Mouse (Mus musculus) liver, embryonic 13.5 days (tissue): ENCODE measurements around the gene Gbx2. TPM values are rescaled to one million over a fixed set of nuclear protein-coding genes. Genes with fewer than 3 reads are reported as not detected.

ENCODE experiments used
- ATAC-seq: fragments of 200-750 bp; cut with Nextera tagmentation; 2 replicates; pipeline ENCODE4 v1.8.0; 2017; ENCODE audit warnings: low read depth, mild to moderate bottlenecking, moderate number of reproducible peaks, moderate library complexity
- DNase-seq: peaks from one replicate; pipeline ENCODE4 v3.0.0; 2022
- H3K27ac ChIP-seq: fragments of 300-500 bp; sonication (generic); 2 replicates; pipeline ENCODE4 v1.5.1; 2015; ENCODE audit warnings: moderate library complexity, mild to moderate bottlenecking, inconsistent platforms
- H3K27me3 ChIP-seq: fragments of 300-500 bp; sonication (generic); 2 replicates; pipeline ENCODE4 v1.6.1; 2015; ENCODE audit warnings: mild to moderate bottlenecking, inconsistent platforms
- H3K36me3 ChIP-seq: fragments of 300-500 bp; sonication (generic); 2 replicates; pipeline ENCODE4 v1.6.1; 2015; ENCODE audit warnings: mild to moderate bottlenecking, inconsistent platforms
- H3K4me1 ChIP-seq: fragments of 300-500 bp; sonication (generic); replicated peaks from 2 replicates; pipeline ENCODE4 v1.6.1; 2015; ENCODE audit warnings: inconsistent platforms
- H3K4me2 ChIP-seq: fragments of 300-500 bp; sonication (generic); 2 replicates; pipeline ENCODE4 v1.6.1; 2015; ENCODE audit warnings: inconsistent platforms, mild to moderate bottlenecking, moderate library complexity
- H3K4me3 ChIP-seq: fragments of 300-500 bp; sonication (generic); replicated peaks from 2 replicates; pipeline ENCODE4 v1.5.1; 2015; ENCODE audit warnings: mild to moderate bottlenecking, inconsistent platforms
- H3K9ac ChIP-seq: fragments of 300-500 bp; sonication (generic); 2 replicates; pipeline ENCODE4 v1.6.1; 2015; ENCODE audit warnings: mild to moderate bottlenecking, inconsistent platforms
- H3K9me3 ChIP-seq: fragments of 300-500 bp; sonication (generic); replicated peaks from 2 replicates; pipeline ENCODE4 v1.6.1; 2016; ENCODE audit warnings: inconsistent platforms
- WGBS: fragments of 180-500 bp; shearing (Covaris S2); methylation state at CpG from one replicate; pipeline ENCODE4 v1.1.7; 2015; ENCODE audit not compliant: insufficient replicate concordance; 5-methylcytosine and 5-hydroxymethylcytosine counted together
- polyA plus RNA-seq: library from polyadenylated mRNA; unstranded; fragments of >200 nt; fragmentation: Nextera tagmentation; extraction: Ambion mirVana; gene quantifications from 2 replicates; pipeline ENCODE4 v1.2.1, GENCODE M21; 2015

The Gbx2 gene
- polyA plus RNA-seq, 1 experiment from 2014 or later: 1.1 TPM

- Histone ChIP-seq H3K9ac (no peak overlapping the region), H3K4me2 (no peak overlapping the region), H3K36me3 (no peaks in the 10 kb centered on the region), H3K27me3 (peaks cover 17% of the 10 kb centered on the region), H3K4me1 (no peaks in the 10 kb centered on the region), H3K4me3 (no peak overlapping the region), H3K27ac (no peak overlapping the region), H3K9me3 (no peaks in the 10 kb centered on the region)
- 31% methylated on average over 13 of the region's 13 CpGs for WGBS
- DNase-seq (no peak), ATAC-seq (no peak)
Observed at GRCm38 (mm10) chr1:89962092-89962491, 31.1 kb upstream of the Gbx2 start.

- H3K9ac ChIP-seq: no peak overlapping the region
- WGBS: 69% methylated on average over 4 of the region's 4 CpGs
- no peaks in the 10 kb centered on the region for H3K9me3 ChIP-seq
- no peak overlapping the region for H3K4me2 ChIP-seq
- no peaks in the 10 kb centered on the region for H3K4me1 ChIP-seq
- H3K27me3 ChIP-seq: peaks cover 15% of the 10 kb centered on the region; the same call in 1 of the 2 replicates
- no peak for ATAC-seq
- DNase-seq: no peak
- no peak overlapping the region for H3K27ac ChIP-seq
- no peaks in the 10 kb centered on the region for H3K36me3 ChIP-seq
- no peak overlapping the region for H3K4me3 ChIP-seq
Observed at GRCm38 (mm10) chr1:89959393-89959792, 28.4 kb upstream of the Gbx2 start.

- H3K36me3 ChIP-seq: no peaks in the 10 kb centered on the region
- no peak overlapping the region for H3K9ac ChIP-seq
- H3K9me3 ChIP-seq: no peaks in the 10 kb centered on the region
- ATAC-seq (no peak), DNase-seq (peak; percentile 25)
- H3K4me1 ChIP-seq: peaks cover 8% of the 10 kb centered on the region
- no peak overlapping the region for H3K27ac ChIP-seq
- H3K4me3 ChIP-seq: no peak overlapping the region
- no peak overlapping the region for H3K4me2 ChIP-seq
- 3% methylated on average over 16 of the region's 16 CpGs for WGBS
- peaks cover 82% of the 10 kb centered on the region for H3K27me3 ChIP-seq
Observed at GRCm38 (mm10) chr1:89943202-89943601, 12.2 kb upstream of the Gbx2 start.

- Histone ChIP-seq H3K4me3 (0 out of 2 replicates have a peak overlapping the region, but pooled peaks have one; percentile 24), H3K9me3 (no peaks in the 10 kb centered on the region), H3K9ac (no peak overlapping the region), H3K27me3 (peaks cover 85% of the 10 kb centered on the region), H3K36me3 (no peaks in the 10 kb centered on the region), H3K4me1 (peaks cover 8% of the 10 kb centered on the region), H3K27ac (no peak overlapping the region), H3K4me2 (0 out of 2 replicates have a peak overlapping the region, but pooled peaks have one; percentile 41)
- 7% methylated on average over 15 of the region's 15 CpGs for WGBS
- ATAC-seq: no peak
- no peak for DNase-seq
Observed at GRCm38 (mm10) chr1:89942395-89942976, 11.5 kb upstream of the Gbx2 start.

- DNase-seq (no peak), ATAC-seq (no peak)
- H3K4me1 ChIP-seq: peaks cover 8% of the 10 kb centered on the region
- no peaks in the 10 kb centered on the region for H3K36me3 ChIP-seq
- H3K4me3 ChIP-seq: peak overlapping the region; percentile 24
- H3K9me3 ChIP-seq: no peaks in the 10 kb centered on the region
- under 1% methylated on average over 40 of the region's 40 CpGs for WGBS
- peak overlapping the region; percentile 41; the same call in 1 of the 2 replicates for H3K4me2 ChIP-seq
- H3K9ac ChIP-seq: no peak overlapping the region
- H3K27me3 ChIP-seq: peaks cover 87% of the 10 kb centered on the region
- no peak overlapping the region for H3K27ac ChIP-seq
Observed at GRCm38 (mm10) chr1:89941701-89942381, 10.9 kb upstream of the Gbx2 start.

- ATAC-seq (no peak), DNase-seq (no peak)
- WGBS: 22% methylated on average over 15 of the region's 15 CpGs
- no peak overlapping the region for H3K27ac ChIP-seq
- no peaks in the 10 kb centered on the region for H3K36me3 ChIP-seq
- H3K4me1 ChIP-seq: peaks cover 8% of the 10 kb centered on the region
- H3K9me3 ChIP-seq: no peaks in the 10 kb centered on the region
- no peak overlapping the region for H3K9ac ChIP-seq
- H3K27me3 ChIP-seq: peaks cover 94% of the 10 kb centered on the region
- no peak overlapping the region for H3K4me2 ChIP-seq
- no peak overlapping the region for H3K4me3 ChIP-seq
Observed at GRCm38 (mm10) chr1:89940961-89941524, 10.1 kb upstream of the Gbx2 start.

- 5% methylated on average over 34 of the region's 34 CpGs for WGBS
- H3K4me3 ChIP-seq: peak overlapping the region; percentile 14; the same call in 1 of the 2 replicates
- H3K36me3 ChIP-seq: no peaks in the 10 kb centered on the region
Observed at GRCm38 (mm10) chr1:89939981-89940726, 9.2 kb upstream of the Gbx2 start.

GRCm38 (mm10) chr1:89939596-89939960 is 8.6 kb upstream of the Gbx2 start:
- DNase-seq: no peak
- no peak for ATAC-seq
- H3K4me2 ChIP-seq: peak overlapping the region; percentile 38; the same call in 1 of the 2 replicates
- peaks cover 99% of the 10 kb centered on the region for H3K27me3 ChIP-seq
- no peak overlapping the region for H3K4me3 ChIP-seq
- 19% methylated on average over 16 of the region's 16 CpGs for WGBS
- H3K27ac ChIP-seq: no peak overlapping the region
- peaks cover 8% of the 10 kb centered on the region for H3K4me1 ChIP-seq
- no peaks in the 10 kb centered on the region for H3K36me3 ChIP-seq
- no peak overlapping the region for H3K9ac ChIP-seq
- H3K9me3 ChIP-seq: no peaks in the 10 kb centered on the region

More at GRCm38 (mm10) chr1:89939981-89940726, 9.2 kb upstream of the Gbx2 start:
- Histone ChIP-seq H3K4me1 (peaks cover 8% of the 10 kb centered on the region), H3K9ac (no peak overlapping the region), H3K4me2 (peak overlapping the region; percentile 38), H3K9me3 (no peaks in the 10 kb centered on the region), H3K27me3 (peaks cover 97% of the 10 kb centered on the region), H3K27ac (no peak overlapping the region)
- DNase-seq: peak; percentile 65
- ATAC-seq: no peak

GRCm38 (mm10) chr1:89938884-89939595 is 8.1 kb upstream of the Gbx2 start:
- Histone ChIP-seq H3K4me3 (no peak overlapping the region), H3K9me3 (no peaks in the 10 kb centered on the region), H3K4me1 (peaks cover 8% of the 10 kb centered on the region), H3K27ac (no peak overlapping the region), H3K4me2 (no peak overlapping the region), H3K36me3 (no peaks in the 10 kb centered on the region), H3K27me3 (peaks cover 99% of the 10 kb centered on the region), H3K9ac (no peak overlapping the region)
- ATAC-seq (no peak), DNase-seq (no peak)
- 21% methylated on average over 16 of the region's 16 CpGs for WGBS

- DNase-seq (no peak), ATAC-seq (no peak)
- no peak overlapping the region for H3K9ac ChIP-seq
- no peaks in the 10 kb centered on the region for H3K36me3 ChIP-seq
- 9% methylated on average over 29 of the region's 29 CpGs for WGBS
- H3K4me1 ChIP-seq: peaks cover 13% of the 10 kb centered on the region
- H3K9me3 ChIP-seq: no peaks in the 10 kb centered on the region
- peaks cover 99% of the 10 kb centered on the region for H3K27me3 ChIP-seq
- no peak overlapping the region for H3K4me3 ChIP-seq
- H3K4me2 ChIP-seq: no peak overlapping the region
- no peak overlapping the region for H3K27ac ChIP-seq
Observed at GRCm38 (mm10) chr1:89935493-89936348, 4.7 kb upstream of the Gbx2 start.
